Mouse (Mus musculus): Measurements from ENCODE around the gene Rab31. TPM values are rescaled to one million over a fixed set of nuclear protein-coding genes. Genes with fewer than 3 reads are reported as not detected.

The Rab31 gene
- polyA plus RNA-seq, 1 experiment from 2014 or later, result 81.7 TPM

DNA sequence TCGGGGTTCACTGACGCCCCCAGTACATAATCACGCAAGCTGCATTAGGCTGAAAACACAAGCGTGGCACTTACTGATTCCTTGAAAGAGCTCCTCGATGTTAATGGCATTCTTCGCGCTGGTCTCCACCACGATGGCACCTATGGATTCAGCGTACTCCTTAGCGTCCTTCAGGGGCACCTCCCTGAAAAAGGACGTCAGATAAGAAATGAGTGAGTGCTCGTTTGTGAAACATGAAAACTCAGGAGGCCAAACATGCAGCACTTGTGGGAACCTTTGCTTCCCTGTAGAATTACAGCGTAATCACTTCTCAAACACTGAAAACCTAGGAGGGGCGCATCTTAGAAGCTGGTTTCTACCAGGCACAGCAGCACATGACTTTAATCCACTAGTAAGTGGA lies 104.8 kb downstream of the Rab31 start:
- Histone ChIP-seq H3K4me1 (replicated peaks; ENCODE audit: control insufficient read depth, insufficient read depth, low read length) (no peaks in the 10 kb centered on the region), H3K27me3 (ENCODE audit: control insufficient read depth, insufficient read depth, low read length) (no peaks in the 10 kb centered on the region), H3K4me2 (replicated peaks) (no peak overlapping the region), H3K9ac (no peak overlapping the region), H3K27ac (no peak overlapping the region), H3K36me3 (replicated peaks; ENCODE audit: control insufficient read depth, insufficient read depth) (no peaks in the 10 kb centered on the region), H3K9me3 (ENCODE audit: control insufficient read depth, low read length) (no peaks in the 10 kb centered on the region), H3K4me3 (replicated peaks; ENCODE audit: low read length) (no peak overlapping the region)
- DNase-seq (ENCODE audit: low spot score) (no peak), ATAC-seq (ENCODE audit: low FRiP score) (no peak)
- WGBS, result 89% methylated on average over 14 of the region's 14 CpGs

DNA sequence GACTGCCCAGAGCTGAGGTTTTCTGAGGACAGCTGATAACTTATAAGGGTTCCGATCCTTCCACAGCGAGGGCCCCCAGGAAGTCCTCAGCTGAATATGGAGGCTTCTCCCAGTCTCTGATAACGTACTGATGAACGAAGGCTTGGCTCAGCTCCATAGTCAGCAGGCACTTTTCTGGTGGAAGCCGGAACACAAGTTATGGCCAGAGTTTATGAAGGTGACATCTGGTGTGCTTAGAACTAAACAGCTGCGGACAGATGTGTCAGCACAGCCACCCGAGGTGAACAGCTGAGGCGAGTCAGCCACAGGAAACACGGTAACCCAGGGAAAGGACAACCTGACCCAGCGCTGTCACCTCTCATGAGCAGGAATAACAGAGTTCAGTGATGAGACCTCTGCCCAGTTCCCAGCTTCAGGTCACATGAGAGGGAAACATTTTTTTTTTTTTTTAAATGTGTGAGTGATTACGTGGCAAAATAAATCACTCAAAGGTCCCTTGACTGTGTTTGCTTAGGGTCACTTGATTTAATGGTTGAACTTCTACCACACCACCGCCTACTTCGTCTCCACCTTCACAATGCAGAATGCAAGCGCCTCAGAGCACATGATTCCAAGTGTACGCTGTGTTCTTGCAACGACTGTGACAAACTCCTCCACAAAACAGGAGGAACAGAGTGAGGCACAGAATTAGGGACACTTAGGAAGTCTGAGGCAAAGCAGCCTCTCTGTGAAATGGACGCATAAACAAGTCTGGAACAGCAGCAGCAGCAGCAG lies 106.0 kb downstream of the Rab31 start:
- no peak overlapping the region for H3K9ac ChIP-seq
- no peak overlapping the region for H3K4me3 ChIP-seq (replicated peaks; ENCODE audit: low read length)
- DNase-seq (ENCODE audit: low spot score), result no peak
- no peaks in the 10 kb centered on the region for H3K36me3 ChIP-seq (replicated peaks; ENCODE audit: control insufficient read depth, insufficient read depth)
- WGBS, result 82% methylated on average over 17 of the region's 17 CpGs
- H3K27me3 ChIP-seq (ENCODE audit: control insufficient read depth, insufficient read depth, low read length), result no peaks in the 10 kb centered on the region
- no peak overlapping the region for H3K4me2 ChIP-seq (replicated peaks)
- H3K9me3 ChIP-seq (ENCODE audit: control insufficient read depth, low read length), result no peaks in the 10 kb centered on the region
- H3K27ac ChIP-seq, result no peak overlapping the region
- no peaks in the 10 kb centered on the region for H3K4me1 ChIP-seq (replicated peaks; ENCODE audit: control insufficient read depth, insufficient read depth, low read length)
- ATAC-seq (ENCODE audit: low FRiP score), result no peak

DNA sequence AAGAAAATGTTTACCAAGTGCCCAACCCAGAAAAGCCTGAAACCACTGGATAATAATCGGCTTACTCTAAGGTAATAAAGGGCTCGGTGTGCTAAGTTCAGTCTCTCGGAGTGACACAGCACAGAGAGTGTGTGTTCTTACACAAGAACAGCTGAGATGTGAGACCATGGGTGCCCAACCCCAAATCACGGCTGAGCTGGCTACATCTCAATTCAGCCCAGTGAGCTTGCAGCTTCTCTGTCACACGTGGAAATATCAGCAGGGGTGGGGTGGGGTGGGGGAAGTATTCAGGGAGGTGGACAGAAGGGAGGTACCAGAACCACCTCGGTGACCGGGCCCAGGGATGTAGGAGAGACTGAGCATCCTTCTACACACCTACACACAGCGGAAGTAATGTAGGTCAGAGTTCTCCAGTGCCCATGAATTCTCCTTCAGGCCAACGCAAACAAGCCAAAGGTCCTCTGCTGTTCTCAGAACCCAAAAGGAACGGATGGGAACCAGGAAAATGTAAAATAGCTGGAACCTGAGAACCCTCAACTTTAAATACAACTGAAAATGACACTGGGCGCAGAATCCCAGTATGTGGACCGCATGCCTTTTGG lies 106.7 kb downstream of the Rab31 start:
- no peaks in the 10 kb centered on the region for H3K36me3 ChIP-seq (replicated peaks; ENCODE audit: control insufficient read depth, insufficient read depth)
- H3K4me2 ChIP-seq (replicated peaks), result no peak overlapping the region
- H3K9ac ChIP-seq, result no peak overlapping the region
- ATAC-seq (ENCODE audit: low FRiP score), result no peak
- no peaks in the 10 kb centered on the region for H3K27me3 ChIP-seq (ENCODE audit: control insufficient read depth, insufficient read depth, low read length)
- WGBS, result 94% methylated on average over 12 of the region's 12 CpGs
- H3K4me3 ChIP-seq (replicated peaks; ENCODE audit: low read length), result no peak overlapping the region
- H3K4me1 ChIP-seq (replicated peaks; ENCODE audit: control insufficient read depth, insufficient read depth, low read length), result no peaks in the 10 kb centered on the region
- H3K9me3 ChIP-seq (ENCODE audit: control insufficient read depth, low read length), result no peaks in the 10 kb centered on the region
- no peak overlapping the region for H3K27ac ChIP-seq
- DNase-seq (ENCODE audit: low spot score), result no peak

DNA sequence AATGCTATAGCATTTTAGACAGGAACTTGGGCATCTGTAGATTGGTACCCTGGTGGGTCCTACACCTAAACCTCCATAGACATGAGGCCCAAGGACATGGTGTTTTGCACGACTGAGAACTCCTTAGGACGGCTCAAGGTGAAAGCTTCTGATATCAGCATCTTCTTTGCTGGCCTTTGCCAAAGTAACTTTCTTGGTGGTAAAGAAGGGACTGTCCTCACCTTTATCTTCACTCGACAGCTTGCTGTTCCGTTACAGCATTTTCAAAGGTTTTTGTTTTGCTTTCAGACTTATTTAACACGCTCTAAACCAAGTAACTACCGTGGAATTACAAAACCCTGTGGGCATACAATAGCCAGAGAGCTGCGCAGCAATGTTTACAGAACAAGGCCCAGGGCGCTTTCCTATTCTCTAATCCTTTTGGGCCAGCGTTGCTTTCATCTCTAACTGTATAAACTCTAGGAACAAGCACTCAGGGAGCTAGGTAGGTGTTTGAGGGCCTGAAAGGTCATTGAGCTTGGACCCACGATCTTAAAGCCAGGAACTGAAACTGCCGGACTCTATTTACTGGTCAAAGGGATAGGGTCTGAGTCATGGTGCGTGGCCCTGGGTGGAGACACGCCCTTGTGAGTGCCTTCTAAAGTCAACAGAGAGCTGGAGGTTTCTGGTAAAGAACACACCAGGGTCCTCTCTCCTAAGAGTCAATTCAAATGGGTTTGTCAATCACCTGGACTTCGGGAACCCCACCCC lies 109.0 kb downstream of the Rab31 start:
- H3K27me3 ChIP-seq (ENCODE audit: control insufficient read depth, insufficient read depth, low read length), result no peaks in the 10 kb centered on the region
- H3K4me1 ChIP-seq (replicated peaks; ENCODE audit: control insufficient read depth, insufficient read depth, low read length), result no peaks in the 10 kb centered on the region
- DNase-seq (ENCODE audit: low spot score), result no peak
- no peaks in the 10 kb centered on the region for H3K36me3 ChIP-seq (replicated peaks; ENCODE audit: control insufficient read depth, insufficient read depth)
- no peak overlapping the region for H3K9ac ChIP-seq
- no peak overlapping the region for H3K4me3 ChIP-seq (replicated peaks; ENCODE audit: low read length)
- no peak overlapping the region for H3K27ac ChIP-seq
- WGBS, result 77% methylated on average over 14 of the region's 14 CpGs
- no peaks in the 10 kb centered on the region for H3K9me3 ChIP-seq (ENCODE audit: control insufficient read depth, low read length)
- ATAC-seq (ENCODE audit: low FRiP score), result no peak
- no peak overlapping the region for H3K4me2 ChIP-seq (replicated peaks)

DNA sequence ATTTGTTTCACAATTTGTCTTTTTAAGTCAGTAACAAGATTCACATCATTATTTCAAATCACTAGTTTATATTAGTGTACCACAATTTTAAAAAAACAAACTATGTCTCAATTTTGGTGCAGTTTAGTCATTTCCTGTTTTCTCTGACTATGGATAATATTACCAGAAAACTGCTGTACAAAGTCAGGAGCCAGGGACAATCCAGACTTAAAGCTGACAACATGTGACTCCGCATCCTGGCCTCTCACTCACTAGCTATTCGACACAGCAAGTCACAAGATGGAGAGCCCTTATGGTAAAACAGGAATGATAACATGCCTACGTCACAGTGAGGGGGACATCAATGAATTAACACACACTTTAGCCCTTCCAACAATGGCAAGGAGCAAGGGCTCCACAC lies 109.9 kb downstream of the Rab31 start:
- Histone ChIP-seq H3K4me3 (replicated peaks; ENCODE audit: low read length) (no peak overlapping the region), H3K4me1 (replicated peaks; ENCODE audit: control insufficient read depth, insufficient read depth, low read length) (no peaks in the 10 kb centered on the region), H3K9ac (no peak overlapping the region), H3K27me3 (ENCODE audit: control insufficient read depth, insufficient read depth, low read length) (no peaks in the 10 kb centered on the region), H3K27ac (no peak overlapping the region), H3K36me3 (replicated peaks; ENCODE audit: control insufficient read depth, insufficient read depth) (no peaks in the 10 kb centered on the region), H3K9me3 (ENCODE audit: control insufficient read depth, low read length) (no peaks in the 10 kb centered on the region), H3K4me2 (replicated peaks) (no peak overlapping the region)
- no peak for DNase-seq (ENCODE audit: low spot score)
- no peak for ATAC-seq (ENCODE audit: low FRiP score)
- 85% methylated on average over 3 of the region's 3 CpGs for WGBS

DNA sequence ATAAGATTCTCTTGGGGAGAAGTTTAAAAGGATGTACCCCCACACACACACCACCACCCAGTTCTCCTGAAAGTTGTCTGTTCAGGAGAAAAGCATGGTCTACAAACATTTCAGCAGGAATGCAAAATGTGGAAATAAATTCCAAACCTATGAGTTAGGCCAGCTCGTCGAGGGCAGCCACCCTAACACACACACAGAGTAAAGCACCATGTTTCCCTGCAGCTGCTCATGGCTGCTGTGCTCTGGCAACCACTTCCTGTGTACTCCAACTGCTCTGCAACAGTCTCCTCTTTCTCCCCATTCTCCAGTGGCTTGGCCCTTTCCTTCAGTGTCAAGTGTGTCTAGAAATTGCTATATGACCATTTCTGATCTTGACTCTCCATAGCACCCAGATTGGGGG lies 114.1 kb downstream of the Rab31 start:
- H3K4me2 ChIP-seq (replicated peaks), result no peak overlapping the region
- no peak for DNase-seq (ENCODE audit: low spot score)
- ATAC-seq (ENCODE audit: low FRiP score), result no peak
- H3K27me3 ChIP-seq (ENCODE audit: control insufficient read depth, insufficient read depth, low read length), result no peaks in the 10 kb centered on the region
- no peaks in the 10 kb centered on the region for H3K4me1 ChIP-seq (replicated peaks; ENCODE audit: control insufficient read depth, insufficient read depth, low read length)
- no peaks in the 10 kb centered on the region for H3K9me3 ChIP-seq (ENCODE audit: control insufficient read depth, low read length)
- H3K4me3 ChIP-seq (replicated peaks; ENCODE audit: low read length), result no peak overlapping the region
- no peak overlapping the region for H3K27ac ChIP-seq
- WGBS, result 100% methylated on average over 2 of the region's 2 CpGs
- H3K9ac ChIP-seq, result no peak overlapping the region
- H3K36me3 ChIP-seq (replicated peaks; ENCODE audit: control insufficient read depth, insufficient read depth), result no peaks in the 10 kb centered on the region

DNA sequence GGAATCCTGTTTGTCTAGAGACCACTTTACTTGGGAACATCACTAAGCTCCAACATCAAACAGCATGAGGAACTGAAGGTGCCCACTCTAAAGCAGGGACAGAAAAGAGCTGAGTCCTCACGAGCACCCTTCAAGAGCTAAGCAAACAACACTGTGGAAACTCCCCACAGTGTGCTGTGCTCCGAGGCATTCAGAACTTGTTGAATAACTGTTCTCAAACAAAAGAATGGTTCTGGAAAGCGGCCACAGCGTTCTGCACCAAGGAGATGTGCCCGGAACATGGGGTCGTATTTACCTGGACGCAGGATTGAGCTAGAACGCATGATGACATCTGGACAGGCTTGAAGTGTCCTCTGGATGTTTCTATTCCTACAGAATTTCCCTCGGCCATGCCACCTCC lies 114.6 kb downstream of the Rab31 start:
- Histone ChIP-seq H3K36me3 (replicated peaks; ENCODE audit: control insufficient read depth, insufficient read depth) (no peaks in the 10 kb centered on the region), H3K9me3 (ENCODE audit: control insufficient read depth, low read length) (no peaks in the 10 kb centered on the region), H3K27me3 (ENCODE audit: control insufficient read depth, insufficient read depth, low read length) (no peaks in the 10 kb centered on the region), H3K4me2 (replicated peaks) (no peak overlapping the region), H3K4me3 (replicated peaks; ENCODE audit: low read length) (no peak overlapping the region), H3K27ac (no peak overlapping the region), H3K4me1 (replicated peaks; ENCODE audit: control insufficient read depth, insufficient read depth, low read length) (no peaks in the 10 kb centered on the region), H3K9ac (no peak overlapping the region)
- WGBS, result 90% methylated on average over 9 of the region's 9 CpGs
- no peak for DNase-seq (ENCODE audit: low spot score)
- ATAC-seq (ENCODE audit: low FRiP score), result no peak

DNA sequence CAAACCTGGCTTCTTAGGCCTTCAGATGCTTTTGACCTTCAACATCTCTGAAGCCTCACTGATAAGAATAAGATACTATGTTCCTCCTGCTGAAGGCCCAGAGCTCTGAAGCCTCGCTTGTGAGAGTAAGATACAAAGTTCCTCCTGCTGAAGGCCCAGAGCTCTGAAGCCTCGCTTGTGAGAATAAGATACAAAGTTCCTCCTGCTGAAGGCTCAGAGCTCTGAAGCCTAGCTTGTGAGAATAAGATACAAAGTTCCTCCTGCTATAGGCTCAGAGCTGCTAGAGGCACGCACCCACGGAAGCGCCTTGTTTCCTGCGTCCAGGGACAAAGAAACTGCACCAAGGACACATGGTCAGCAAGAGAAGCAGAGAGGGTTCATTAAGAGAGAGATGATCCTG lies 115.8 kb downstream of the Rab31 start:
- DNase-seq (ENCODE audit: low spot score) (no peak), ATAC-seq (ENCODE audit: low FRiP score) (no peak)
- H3K9me3 ChIP-seq (ENCODE audit: control insufficient read depth, low read length), result no peaks in the 10 kb centered on the region
- H3K4me3 ChIP-seq (replicated peaks; ENCODE audit: low read length), result no peak overlapping the region
- H3K9ac ChIP-seq, result no peak overlapping the region
- H3K27ac ChIP-seq, result no peak overlapping the region
- no peak overlapping the region for H3K4me2 ChIP-seq (replicated peaks)
- no peaks in the 10 kb centered on the region; the same call in 1 of the 2 replicates for H3K36me3 ChIP-seq (replicated peaks; ENCODE audit: control insufficient read depth, insufficient read depth)
- H3K27me3 ChIP-seq (ENCODE audit: control insufficient read depth, insufficient read depth, low read length), result no peaks in the 10 kb centered on the region
- H3K4me1 ChIP-seq (replicated peaks; ENCODE audit: control insufficient read depth, insufficient read depth, low read length), result no peaks in the 10 kb centered on the region
- 92% methylated on average over 6 of the region's 6 CpGs for WGBS

DNA sequence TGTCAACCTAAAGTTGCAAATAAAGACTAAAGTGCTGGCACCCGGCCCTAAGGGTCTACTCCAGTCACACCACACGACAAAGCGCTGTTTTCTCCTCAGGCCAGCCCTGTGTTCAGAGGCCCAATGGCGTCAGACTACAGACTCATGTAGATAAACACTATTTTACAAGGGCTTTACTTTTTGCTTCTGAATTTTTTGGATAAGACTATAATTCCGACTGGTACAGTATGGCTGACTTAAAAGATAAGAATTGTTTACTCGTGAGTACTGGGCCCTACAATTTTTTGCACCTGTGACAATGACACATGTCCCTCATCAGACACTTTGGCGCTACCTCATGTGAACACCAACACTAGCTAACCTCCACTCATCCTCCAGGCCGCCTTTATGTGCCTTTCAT lies 116.5 kb downstream of the Rab31 start:
- Histone ChIP-seq H3K9me3 (ENCODE audit: control insufficient read depth, low read length) (no peaks in the 10 kb centered on the region), H3K36me3 (replicated peaks; ENCODE audit: control insufficient read depth, insufficient read depth) (peaks cover 4% of the 10 kb centered on the region; the same call in 1 of the 2 replicates), H3K27me3 (ENCODE audit: control insufficient read depth, insufficient read depth, low read length) (no peaks in the 10 kb centered on the region), H3K4me3 (replicated peaks; ENCODE audit: low read length) (no peak overlapping the region), H3K9ac (no peak overlapping the region), H3K27ac (no peak overlapping the region), H3K4me1 (replicated peaks; ENCODE audit: control insufficient read depth, insufficient read depth, low read length) (no peaks in the 10 kb centered on the region), H3K4me2 (replicated peaks) (no peak overlapping the region)
- no peak for DNase-seq (ENCODE audit: low spot score)
- no peak for ATAC-seq (ENCODE audit: low FRiP score)
- 88% methylated on average over 8 of the region's 8 CpGs for WGBS

Data from hindbrain, embryonic 14.5 days (tissue).